Mouse (Mus musculus) bone marrow macrophage, adult 2 months (primary cell): Measurements from ENCODE around the gene Plxnd1.

Experiments used
- CTCF ChIP-seq: IDR thresholded peaks from 2 replicates; pipeline ENCODE4 v1.5.1; 2012; ENCODE audit warnings: low read depth, mild to moderate bottlenecking, low read length, moderate library complexity
- POLR2A ChIP-seq: IDR thresholded peaks from 2 replicates; pipeline ENCODE4 v1.6.1; 2012; ENCODE audit warnings: mild to moderate bottlenecking, low read depth, low read length, borderline replicate concordance

DNA sequence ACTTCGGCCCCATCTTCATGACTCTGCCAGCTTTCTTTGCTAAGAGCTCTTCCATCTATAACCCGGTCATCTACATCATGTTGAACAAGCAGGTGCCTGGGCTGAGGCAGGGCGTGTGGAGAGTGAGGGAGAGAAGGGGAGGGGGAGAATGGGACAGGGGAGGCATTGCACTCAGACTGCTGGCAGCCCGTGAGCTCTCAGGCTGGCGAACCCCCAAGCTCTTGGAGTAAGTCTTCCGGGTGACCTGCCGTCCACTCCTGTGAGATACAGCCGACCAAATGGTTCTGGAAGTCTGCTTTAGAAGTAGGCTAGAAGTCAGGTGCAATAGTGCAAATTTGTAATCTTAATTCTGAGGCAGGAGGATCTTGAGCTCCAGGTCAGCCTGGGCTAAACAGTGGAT lies 59.3 kb downstream of the Plxnd1 start:
- no peak for TF ChIP-seq POLR2A
- TF ChIP-seq CTCF, result no peak
